Mouse (Mus musculus): ENCODE measurements around the gene Ect2l. TPM values are rescaled to one million over a fixed set of nuclear protein-coding genes. Genes with fewer than 3 reads are reported as not detected.

Gene Ect2l
- 0.29 and 0.35 TPM in 2 replicates for polyA plus RNA-seq (2015; fragmentation: Nextera tagmentation; extraction: Ambion mirVana)

- no peaks in the 10 kb centered on the region for H3K9me3 ChIP-seq (ENCODE audit: control insufficient read depth, low read length)
- H3K9ac ChIP-seq (ENCODE audit: low read depth, low read length), result no peak within 1 kb of the TSS
- H3K36me3 ChIP-seq (ENCODE audit: control insufficient read depth, insufficient read depth, low read length), result no peaks in the 10 kb centered on the region
- no peaks in the 10 kb centered on the region for H3K4me1 ChIP-seq (ENCODE audit: control insufficient read depth, insufficient read depth, low read depth, low read length)
- no peaks in the 10 kb centered on the region for H3K27me3 ChIP-seq (replicated peaks; ENCODE audit: control insufficient read depth, insufficient read depth, low read length)
- no peak within 1 kb of the TSS for H3K4me3 ChIP-seq (ENCODE audit: low read length)
- H3K27ac ChIP-seq (ENCODE audit: low read depth, low read length), result no peak within 1 kb of the TSS
- WGBS, result 16% methylated on average over 11 of the region's 11 CpGs
- H3K4me2 ChIP-seq (ENCODE audit: low read length), result 0 out of 2 replicates have a peak within 1 kb of the TSS, but pooled peaks have one; percentile 14
- ATAC-seq, result peak; percentile 48; the same call in 1 of the 2 replicates
Measured at GRCm38 (mm10) chr10:18210726-18211125, at the start of gene Ect2l. TSS of gene Ect2l (minus strand) at chr10:18210890.

DNA sequence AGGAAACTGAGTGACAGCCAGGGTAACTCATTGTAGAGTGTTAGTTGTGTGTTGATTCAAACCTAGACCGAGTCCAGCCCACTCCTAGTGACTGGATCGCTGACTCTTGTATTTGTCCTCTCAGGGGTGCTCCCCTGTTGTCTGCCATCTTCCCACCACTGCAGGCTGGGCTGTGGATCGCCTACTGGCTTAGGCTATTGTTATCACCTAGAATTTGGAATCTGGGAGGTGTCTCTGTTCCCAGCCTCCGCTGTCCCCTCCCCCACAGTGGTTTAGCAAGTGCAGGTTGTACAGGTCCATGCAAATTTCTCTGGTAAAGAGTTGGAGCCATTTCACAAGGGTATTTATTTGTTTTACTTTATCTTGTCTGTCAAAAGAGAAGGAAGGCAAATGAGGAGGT lies 40.7 kb upstream of the Ect2l start:
- no peak for ATAC-seq
- Histone ChIP-seq H3K4me3 (ENCODE audit: low read length) (no peak overlapping the region), H3K27me3 (replicated peaks; ENCODE audit: control insufficient read depth, insufficient read depth, low read length) (no peaks in the 10 kb centered on the region), H3K4me1 (ENCODE audit: control insufficient read depth, insufficient read depth, low read depth, low read length) (no peaks in the 10 kb centered on the region), H3K9me3 (ENCODE audit: control insufficient read depth, low read length) (no peaks in the 10 kb centered on the region), H3K27ac (ENCODE audit: low read depth, low read length) (no peak overlapping the region), H3K36me3 (ENCODE audit: control insufficient read depth, insufficient read depth, low read length) (no peaks in the 10 kb centered on the region), H3K9ac (ENCODE audit: low read depth, low read length) (no peak overlapping the region), H3K4me2 (ENCODE audit: low read length) (no peak overlapping the region)
- 75% methylated on average over 4 of the region's 4 CpGs for WGBS

- H3K27ac ChIP-seq (ENCODE audit: low read depth, low read length), result no peak overlapping the region
- no peak overlapping the region for H3K4me2 ChIP-seq (ENCODE audit: low read length)
- no peak overlapping the region for H3K4me3 ChIP-seq (ENCODE audit: low read length)
- no peak for ATAC-seq
- no peaks in the 10 kb centered on the region for H3K4me1 ChIP-seq (ENCODE audit: control insufficient read depth, insufficient read depth, low read depth, low read length)
- H3K36me3 ChIP-seq (ENCODE audit: control insufficient read depth, insufficient read depth, low read length), result no peaks in the 10 kb centered on the region
- H3K9ac ChIP-seq (ENCODE audit: low read depth, low read length), result no peak overlapping the region
- no peaks in the 10 kb centered on the region for H3K9me3 ChIP-seq (ENCODE audit: control insufficient read depth, low read length)
- no peaks in the 10 kb centered on the region for H3K27me3 ChIP-seq (replicated peaks; ENCODE audit: control insufficient read depth, insufficient read depth, low read length)
- 65% methylated on average over 2 of the region's 2 CpGs for WGBS
Measured at GRCm38 (mm10) chr10:18243614-18244013, 32.9 kb upstream of the Ect2l start.

DNA sequence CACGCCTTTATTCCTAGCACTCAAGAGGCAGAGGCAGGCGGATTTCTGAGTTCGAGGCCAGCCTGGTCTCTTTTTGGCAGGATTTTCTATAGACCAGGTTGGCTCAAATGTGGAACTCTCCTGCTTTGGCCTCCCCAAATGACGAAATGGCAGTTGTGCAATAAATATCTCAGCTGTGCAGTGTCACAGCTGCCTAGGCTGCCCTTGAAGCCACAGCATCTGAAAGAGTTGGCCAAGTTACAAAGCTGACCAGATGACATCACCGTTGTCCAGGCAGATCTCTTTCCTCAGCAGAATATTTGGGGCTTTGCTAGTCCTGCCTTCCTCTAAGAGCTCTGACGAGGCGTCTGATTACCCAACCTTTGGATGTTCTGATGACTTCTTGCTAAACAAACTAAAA lies 26.5 kb upstream of the Ect2l start:
- no peak for ATAC-seq
- Histone ChIP-seq H3K36me3 (ENCODE audit: control insufficient read depth, insufficient read depth, low read length) (no peaks in the 10 kb centered on the region), H3K4me1 (ENCODE audit: control insufficient read depth, insufficient read depth, low read depth, low read length) (peaks cover 7% of the 10 kb centered on the region), H3K4me2 (ENCODE audit: low read length) (no peak overlapping the region), H3K9me3 (ENCODE audit: control insufficient read depth, low read length) (no peaks in the 10 kb centered on the region), H3K9ac (ENCODE audit: low read depth, low read length) (no peak overlapping the region), H3K27me3 (replicated peaks; ENCODE audit: control insufficient read depth, insufficient read depth, low read length) (no peaks in the 10 kb centered on the region), H3K4me3 (ENCODE audit: low read length) (no peak overlapping the region), H3K27ac (ENCODE audit: low read depth, low read length) (no peak overlapping the region)
- WGBS, result 90% methylated on average over 7 of the region's 7 CpGs

DNA sequence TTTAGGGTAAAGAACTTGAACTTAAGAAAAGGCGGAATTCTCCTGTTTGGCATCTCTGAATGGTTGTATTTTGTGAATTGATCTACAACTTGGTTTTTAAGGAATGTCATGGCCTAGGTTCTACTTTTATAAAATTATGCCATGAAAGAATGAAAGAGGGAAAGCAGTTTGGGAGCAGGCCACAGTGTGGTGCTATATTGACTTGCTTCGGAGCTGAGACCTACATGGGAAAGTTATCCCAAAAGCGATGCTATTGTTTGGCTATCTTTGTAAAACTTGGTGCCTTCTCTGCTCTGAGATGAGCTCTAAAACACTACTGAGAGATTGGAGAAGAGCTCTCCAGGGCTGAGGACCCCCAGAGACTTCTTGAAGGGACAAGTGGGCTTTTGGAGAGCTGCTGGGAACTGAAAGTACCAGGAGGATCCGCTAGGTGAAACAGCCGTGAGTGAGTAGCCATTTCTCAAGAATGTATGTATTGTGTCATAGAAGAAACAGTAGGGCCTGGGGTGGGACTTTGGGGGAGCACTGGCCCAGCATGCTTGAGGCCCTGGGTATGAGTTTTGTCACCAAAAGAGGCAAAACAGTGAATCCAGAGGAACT lies 25.7 kb upstream of the Ect2l start:
- H3K4me1 ChIP-seq (ENCODE audit: control insufficient read depth, insufficient read depth, low read depth, low read length), result peaks cover 7% of the 10 kb centered on the region
- H3K36me3 ChIP-seq (ENCODE audit: control insufficient read depth, insufficient read depth, low read length), result no peaks in the 10 kb centered on the region
- no peak overlapping the region for H3K4me3 ChIP-seq (ENCODE audit: low read length)
- no peak overlapping the region for H3K4me2 ChIP-seq (ENCODE audit: low read length)
- H3K9me3 ChIP-seq (ENCODE audit: control insufficient read depth, low read length), result no peaks in the 10 kb centered on the region
- no peak overlapping the region for H3K9ac ChIP-seq (ENCODE audit: low read depth, low read length)
- no peak overlapping the region for H3K27ac ChIP-seq (ENCODE audit: low read depth, low read length)
- WGBS, result 74% methylated on average over 5 of the region's 5 CpGs
- H3K27me3 ChIP-seq (replicated peaks; ENCODE audit: control insufficient read depth, insufficient read depth, low read length), result no peaks in the 10 kb centered on the region
- no peak for ATAC-seq

DNA sequence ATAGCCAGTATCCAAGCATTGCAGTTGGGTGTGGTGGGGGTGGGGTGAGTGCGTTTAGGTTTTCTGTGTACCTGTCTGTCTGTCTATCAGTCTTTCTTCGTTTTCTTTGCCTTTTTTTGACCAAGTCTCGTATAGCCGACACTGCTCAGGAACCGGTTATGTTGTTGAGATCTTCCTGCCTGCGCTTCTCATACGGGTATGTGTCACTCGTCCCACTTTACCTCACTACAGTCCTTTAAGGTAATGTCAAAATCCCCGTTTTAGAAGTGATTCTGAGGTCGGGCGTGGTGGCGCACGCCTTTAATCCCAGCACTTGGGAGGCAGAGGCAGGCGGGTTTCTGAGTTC lies 24.7 kb upstream of the Ect2l start:
- H3K27ac ChIP-seq (ENCODE audit: low read depth, low read length), result no peak overlapping the region; the same call in 1 of the 2 replicates
- ATAC-seq, result peak; percentile 78
- H3K4me1 ChIP-seq (ENCODE audit: control insufficient read depth, insufficient read depth, low read depth, low read length), result peaks cover 7% of the 10 kb centered on the region
- H3K4me2 ChIP-seq (ENCODE audit: low read length), result peak overlapping the region; percentile 62
- H3K27me3 ChIP-seq (replicated peaks; ENCODE audit: control insufficient read depth, insufficient read depth, low read length), result no peaks in the 10 kb centered on the region
- H3K36me3 ChIP-seq (ENCODE audit: control insufficient read depth, insufficient read depth, low read length), result no peaks in the 10 kb centered on the region
- 11% methylated on average over 14 of the region's 14 CpGs for WGBS
- peak overlapping the region; percentile 76 for H3K9ac ChIP-seq (ENCODE audit: low read depth, low read length)
- H3K9me3 ChIP-seq (ENCODE audit: control insufficient read depth, low read length), result no peaks in the 10 kb centered on the region
- peak overlapping the region; percentile 81 for H3K4me3 ChIP-seq (ENCODE audit: low read length)

- Histone ChIP-seq H3K4me1 (ENCODE audit: control insufficient read depth, insufficient read depth, low read depth, low read length) (peaks cover 7% of the 10 kb centered on the region), H3K36me3 (ENCODE audit: control insufficient read depth, insufficient read depth, low read length) (no peaks in the 10 kb centered on the region), H3K27me3 (replicated peaks; ENCODE audit: control insufficient read depth, insufficient read depth, low read length) (no peaks in the 10 kb centered on the region), H3K4me2 (ENCODE audit: low read length) (peak within 1 kb of the TSS; percentile 89), H3K9ac (ENCODE audit: low read depth, low read length) (peak within 1 kb of the TSS; percentile 76), H3K4me3 (ENCODE audit: low read length) (peak within 1 kb of the TSS; percentile 81), H3K9me3 (ENCODE audit: control insufficient read depth, low read length) (no peaks in the 10 kb centered on the region), H3K27ac (ENCODE audit: low read depth, low read length) (peak within 1 kb of the TSS; percentile 87)
- WGBS, result 1% methylated on average over 39 of the region's 41 CpGs
- peak; percentile 99 for ATAC-seq
Measured at GRCm38 (mm10) chr10:18234560-18235401, 24.1 kb upstream of the Ect2l start, which contains the start of gene Ccdc28a. TSS of gene Ccdc28a (minus strand) at chr10:18234998.

DNA sequence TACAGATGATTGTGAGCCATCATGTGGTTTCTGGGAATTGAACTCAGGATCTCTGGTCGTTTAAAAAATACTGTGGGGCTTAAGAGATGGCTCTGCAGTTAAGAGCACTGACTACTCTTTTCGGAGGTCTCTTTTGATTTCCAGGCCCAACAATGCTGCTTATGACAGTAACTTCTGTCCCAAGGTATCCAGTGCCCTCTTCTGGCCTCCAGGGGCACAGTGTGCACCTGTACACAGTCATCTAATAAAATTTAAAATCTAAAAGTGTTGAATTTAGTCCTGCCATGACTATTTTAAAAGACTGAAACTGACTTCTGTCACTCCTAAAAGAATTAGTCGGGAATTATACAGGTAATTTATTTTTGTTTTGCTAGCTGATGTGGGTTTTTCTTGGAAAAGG lies 23.2 kb upstream of the Ect2l start:
- WGBS, result 53% methylated on average over 3 of the region's 3 CpGs
- no peak for ATAC-seq
- Histone ChIP-seq H3K27ac (ENCODE audit: low read depth, low read length) (no peak overlapping the region), H3K4me3 (ENCODE audit: low read length) (no peak overlapping the region), H3K27me3 (replicated peaks; ENCODE audit: control insufficient read depth, insufficient read depth, low read length) (no peaks in the 10 kb centered on the region), H3K4me2 (ENCODE audit: low read length) (peak overlapping the region; percentile 89), H3K9me3 (ENCODE audit: control insufficient read depth, low read length) (no peaks in the 10 kb centered on the region), H3K9ac (ENCODE audit: low read depth, low read length) (no peak overlapping the region), H3K4me1 (ENCODE audit: control insufficient read depth, insufficient read depth, low read depth, low read length) (peaks cover 7% of the 10 kb centered on the region), H3K36me3 (ENCODE audit: control insufficient read depth, insufficient read depth, low read length) (no peaks in the 10 kb centered on the region)

DNA sequence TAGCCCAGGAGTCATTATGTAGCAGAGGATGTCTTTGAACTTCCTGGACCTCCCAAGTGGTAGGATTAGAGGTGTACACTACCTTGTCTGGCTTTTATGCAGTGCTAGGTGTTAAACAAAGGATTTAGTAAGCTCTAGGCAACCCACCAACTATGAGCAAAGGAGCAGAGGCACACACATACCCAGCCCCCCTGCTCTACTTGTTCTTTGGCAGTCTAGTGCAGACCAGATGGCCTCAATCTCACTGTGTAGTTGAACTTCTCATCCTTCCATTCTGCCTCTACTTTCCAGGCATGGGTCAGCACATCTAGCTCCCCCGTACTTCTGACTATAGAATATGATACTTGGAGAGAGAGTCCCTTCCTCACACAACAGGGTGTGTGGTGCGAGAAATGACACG lies 13.7 kb upstream of the Ect2l start:
- no peak overlapping the region for H3K4me2 ChIP-seq (ENCODE audit: low read length)
- no peaks in the 10 kb centered on the region for H3K27me3 ChIP-seq (replicated peaks; ENCODE audit: control insufficient read depth, insufficient read depth, low read length)
- H3K9me3 ChIP-seq (ENCODE audit: control insufficient read depth, low read length), result no peaks in the 10 kb centered on the region
- no peaks in the 10 kb centered on the region for H3K4me1 ChIP-seq (ENCODE audit: control insufficient read depth, insufficient read depth, low read depth, low read length)
- no peak for ATAC-seq
- WGBS, result 90% methylated on average over 3 of the region's 3 CpGs
- H3K36me3 ChIP-seq (ENCODE audit: control insufficient read depth, insufficient read depth, low read length), result no peaks in the 10 kb centered on the region
- H3K4me3 ChIP-seq (ENCODE audit: low read length), result no peak overlapping the region
- H3K27ac ChIP-seq (ENCODE audit: low read depth, low read length), result no peak overlapping the region
- no peak overlapping the region for H3K9ac ChIP-seq (ENCODE audit: low read depth, low read length)
